Mouse (Mus musculus): ENCODE results near the gene E130114P18Rik.

DNA sequence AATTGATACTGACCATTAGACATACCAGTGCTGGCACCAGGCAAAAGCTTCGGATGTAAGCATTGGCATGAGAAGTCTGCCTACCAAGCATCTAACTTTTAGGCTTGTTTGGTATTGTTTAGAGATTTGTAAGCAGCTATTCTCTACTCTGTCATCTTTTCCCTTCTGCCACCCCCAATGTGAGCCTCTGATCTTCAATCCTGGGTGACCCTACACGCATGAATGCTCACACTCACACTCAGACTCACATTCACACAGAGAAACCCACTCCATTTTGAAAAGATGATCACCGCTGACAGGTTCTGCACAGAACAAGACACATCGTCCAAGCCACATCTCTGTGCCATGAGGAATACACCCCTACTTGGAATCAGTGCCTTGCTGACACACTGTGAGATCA lies 84.8 kb downstream of the E130114P18Rik start:
- no peak for TF ChIP-seq CTCF (IDR thresholded peaks at IDR 0.05; ENCODE audit: borderline replicate concordance, extremely low read depth, insufficient read depth, insufficient read length)
- TF ChIP-seq POLR2A (IDR thresholded peaks at IDR 0.05; ENCODE audit: borderline replicate concordance, extremely low read depth, insufficient read depth, insufficient read length, poor library complexity, severe bottlenecking), result no peak
